Mouse (Mus musculus) embryonic facial prominence, embryonic 15.5 days (tissue): Measurements from ENCODE around the gene Pik3r5. TPM values are rescaled to one million over a fixed set of nuclear protein-coding genes. Genes with fewer than 3 reads are reported as not detected.

Source experiments
- ATAC-seq: fragments of 200-750 bp; cut with Nextera tagmentation; 2 replicates; pipeline ENCODE4 v1.8.0; 2017; ENCODE audit warnings: low read depth, moderate TSS enrichment; ENCODE audit not compliant: insufficient number of reproducible peaks, low FRiP score, low TSS enrichment
- H3K27ac ChIP-seq: fragments of 300-500 bp; sonication (generic); replicated peaks from 2 replicates; pipeline ENCODE4 v1.5.1; 2015; ENCODE audit warnings: mild to moderate bottlenecking, inconsistent platforms
- H3K27me3 ChIP-seq: fragments of 300-500 bp; sonication (generic); 2 replicates; pipeline ENCODE4 v1.6.1; 2015; ENCODE audit warnings: inconsistent platforms
- H3K36me3 ChIP-seq: fragments of 300-500 bp; sonication (generic); 2 replicates; pipeline ENCODE4 v1.6.1; 2015; ENCODE audit warnings: mild to moderate bottlenecking, inconsistent platforms
- H3K4me1 ChIP-seq: fragments of 300-500 bp; sonication (generic); 2 replicates; pipeline ENCODE4 v1.6.1; 2015; ENCODE audit warnings: inconsistent platforms
- H3K4me2 ChIP-seq: fragments of 300-500 bp; sonication (generic); replicated peaks from 2 replicates; pipeline ENCODE4 v1.6.1; 2015; ENCODE audit warnings: mild to moderate bottlenecking, inconsistent platforms
- H3K4me3 ChIP-seq: fragments of 300-500 bp; sonication (generic); replicated peaks from 2 replicates; pipeline ENCODE4 v1.5.1; 2015; ENCODE audit warnings: mild to moderate bottlenecking, inconsistent platforms
- H3K9ac ChIP-seq: fragments of 300-500 bp; sonication (generic); 2 replicates; pipeline ENCODE4 v1.6.1; 2015; ENCODE audit warnings: inconsistent platforms
- H3K9me3 ChIP-seq: fragments of 300-500 bp; sonication (generic); replicated peaks from 2 replicates; pipeline ENCODE4 v1.6.1; 2016; ENCODE audit warnings: inconsistent platforms
- WGBS: fragments of 180-500 bp; shearing (Covaris S2); methylation state at CpG from one replicate; pipeline ENCODE4 v1.1.7; 2015; 5-methylcytosine and 5-hydroxymethylcytosine counted together
- polyA plus RNA-seq: library from polyadenylated mRNA; unstranded; fragments of >200 nt; fragmentation: Nextera tagmentation; extraction: Ambion mirVana; gene quantifications from 2 replicates; pipeline ENCODE4 v1.2.1, GENCODE M21; 2015

Pik3r5 gene
- polyA plus RNA-seq, 1 experiment from 2014 or later = 1.0 TPM

GRCm38 (mm10) chr11:68532773-68533172 is 100.9 kb downstream of the Pik3r5 start:
- Histone ChIP-seq H3K27me3 (no peaks in the 10 kb centered on the region), H3K4me3 (no peak overlapping the region), H3K36me3 (no peaks in the 10 kb centered on the region), H3K4me2 (no peak overlapping the region), H3K27ac (no peak overlapping the region), H3K9me3 (no peaks in the 10 kb centered on the region), H3K9ac (no peak overlapping the region), H3K4me1 (no peaks in the 10 kb centered on the region; the same call in 1 of the 2 replicates)
- 78% methylated on average over 5 of the region's 5 CpGs for WGBS
- ATAC-seq = no peak

DNA sequence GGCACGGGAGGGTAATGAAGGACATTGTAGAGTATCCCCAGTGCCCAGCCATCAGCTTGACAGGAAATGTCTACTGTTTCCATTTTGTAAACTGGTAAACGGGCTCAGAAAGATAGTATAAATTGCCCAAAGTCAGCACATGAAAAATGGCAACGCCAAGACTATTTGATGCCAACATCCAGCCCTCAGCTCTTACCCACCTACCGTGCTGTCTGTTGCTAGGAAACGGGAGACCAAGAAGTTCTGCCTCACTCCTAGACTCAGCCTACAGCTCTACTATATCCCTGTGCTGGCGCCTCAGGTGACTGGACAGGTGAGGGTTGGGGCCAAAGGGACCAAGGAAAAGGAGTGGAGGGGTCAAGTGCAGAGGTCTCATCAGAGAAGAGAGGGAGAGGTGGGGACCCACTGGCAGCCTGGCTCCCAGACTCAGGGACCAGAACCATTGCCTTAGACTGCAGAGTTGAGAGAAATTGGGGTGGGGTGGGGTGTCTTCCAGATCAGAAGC is 102.1 kb downstream of the Pik3r5 start:
- no peak overlapping the region for H3K4me3 ChIP-seq
- no peaks in the 10 kb centered on the region for H3K27me3 ChIP-seq
- no peaks in the 10 kb centered on the region; the same call in 1 of the 2 replicates for H3K4me1 ChIP-seq
- no peak for ATAC-seq
- H3K36me3 ChIP-seq = no peaks in the 10 kb centered on the region
- no peak overlapping the region for H3K4me2 ChIP-seq
- no peak overlapping the region for H3K27ac ChIP-seq
- H3K9ac ChIP-seq = no peak overlapping the region
- WGBS = 86% methylated on average over 6 of the region's 6 CpGs
- no peaks in the 10 kb centered on the region for H3K9me3 ChIP-seq

- Histone ChIP-seq H3K4me2 (no peak overlapping the region), H3K9me3 (no peaks in the 10 kb centered on the region), H3K27me3 (no peaks in the 10 kb centered on the region), H3K4me3 (no peak overlapping the region), H3K4me1 (no peaks in the 10 kb centered on the region; the same call in 1 of the 2 replicates), H3K9ac (no peak overlapping the region), H3K27ac (no peak overlapping the region), H3K36me3 (no peaks in the 10 kb centered on the region)
- WGBS = 57% methylated on average over 4 of the region's 4 CpGs
- no peak for ATAC-seq
These were observed 104.1 kb downstream of the Pik3r5 start for GRCm38 (mm10) chr11:68536026-68536425.

DNA sequence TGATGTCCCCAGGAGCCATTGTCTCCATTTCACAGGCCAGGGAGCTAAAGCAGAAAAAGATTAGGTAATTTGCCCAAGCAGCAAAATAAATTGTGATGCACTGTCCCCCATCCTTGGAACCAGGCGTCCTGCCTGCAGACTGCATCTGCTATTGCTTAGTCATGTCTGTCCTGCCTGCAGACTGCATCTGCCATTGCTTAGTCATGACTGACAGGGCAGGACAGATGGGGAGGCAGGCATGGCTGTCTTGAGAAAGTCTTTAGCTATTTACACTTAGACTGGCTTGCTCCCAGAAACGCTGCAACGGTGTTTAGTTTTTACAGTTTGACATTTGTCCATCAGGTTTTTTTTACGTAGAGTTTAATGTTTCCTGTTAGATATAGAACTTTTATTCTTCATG is 104.5 kb downstream of the Pik3r5 start:
- H3K4me1 ChIP-seq = no peaks in the 10 kb centered on the region
- H3K36me3 ChIP-seq = no peaks in the 10 kb centered on the region
- no peak overlapping the region for H3K4me3 ChIP-seq
- no peak overlapping the region for H3K4me2 ChIP-seq
- WGBS = 22% methylated on average over 4 of the region's 4 CpGs
- no peaks in the 10 kb centered on the region for H3K27me3 ChIP-seq
- no peaks in the 10 kb centered on the region for H3K9me3 ChIP-seq
- no peak for ATAC-seq
- no peak overlapping the region for H3K9ac ChIP-seq
- no peak overlapping the region for H3K27ac ChIP-seq

- H3K36me3 ChIP-seq = no peaks in the 10 kb centered on the region
- no peak overlapping the region for H3K9ac ChIP-seq
- H3K4me1 ChIP-seq = peaks cover 2% of the 10 kb centered on the region; the same call in 1 of the 2 replicates
- ATAC-seq = no peak
- H3K4me2 ChIP-seq = no peak overlapping the region
- H3K27ac ChIP-seq = no peak overlapping the region
- H3K9me3 ChIP-seq = no peaks in the 10 kb centered on the region
- H3K27me3 ChIP-seq = no peaks in the 10 kb centered on the region
- 54% methylated on average over 5 of the region's 5 CpGs for WGBS
- no peak overlapping the region for H3K4me3 ChIP-seq
These were observed 107.7 kb downstream of the Pik3r5 start for GRCm38 (mm10) chr11:68539621-68540020.

- WGBS = 15% methylated on average over 8 of the region's 8 CpGs
- Histone ChIP-seq H3K27ac (no peak overlapping the region), H3K9me3 (no peaks in the 10 kb centered on the region), H3K4me2 (no peak overlapping the region), H3K9ac (no peak overlapping the region), H3K27me3 (no peaks in the 10 kb centered on the region), H3K4me1 (peaks cover 4% of the 10 kb centered on the region; the same call in 1 of the 2 replicates), H3K36me3 (no peaks in the 10 kb centered on the region), H3K4me3 (no peak overlapping the region)
- ATAC-seq = no peak
These were observed 112.6 kb downstream of the Pik3r5 start for GRCm38 (mm10) chr11:68544554-68544953.

GRCm38 (mm10) chr11:68545172-68545571 is 113.3 kb downstream of the Pik3r5 start:
- peaks cover 4% of the 10 kb centered on the region; the same call in 1 of the 2 replicates for H3K4me1 ChIP-seq
- no peak for ATAC-seq

DNA sequence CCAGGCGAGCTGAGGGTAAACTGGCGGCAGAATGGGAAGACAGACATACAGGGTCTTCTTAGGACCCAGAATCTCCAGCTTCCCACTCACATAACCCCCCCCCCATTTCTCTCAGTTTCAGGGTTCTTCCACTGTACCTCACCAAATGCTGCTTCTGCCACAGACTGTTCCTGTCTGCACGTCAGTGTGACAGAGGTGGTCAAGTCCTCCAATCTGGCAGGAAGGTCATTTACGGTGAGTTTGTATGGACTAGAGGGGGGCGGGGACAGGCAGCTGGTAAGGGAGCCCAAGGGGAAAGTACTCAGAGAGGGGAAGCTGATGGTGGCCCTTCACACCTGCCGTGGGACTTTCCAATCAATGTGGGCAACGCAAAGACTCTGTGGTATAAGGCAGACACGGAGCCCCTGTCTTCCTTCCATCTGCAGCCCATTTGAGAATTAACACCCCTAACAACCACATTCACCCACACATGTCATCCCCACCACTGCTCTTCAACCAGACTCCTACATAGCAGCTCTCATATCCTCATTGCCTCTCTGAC is 113.8 kb downstream of the Pik3r5 start:
- no peak overlapping the region for H3K4me2 ChIP-seq
- no peak overlapping the region for H3K9ac ChIP-seq
- WGBS = 68% methylated on average over 8 of the region's 8 CpGs
- H3K36me3 ChIP-seq = no peaks in the 10 kb centered on the region
- H3K27ac ChIP-seq = no peak overlapping the region
- ATAC-seq = no peak
- H3K9me3 ChIP-seq = no peaks in the 10 kb centered on the region
- peaks cover 4% of the 10 kb centered on the region; the same call in 1 of the 2 replicates for H3K4me1 ChIP-seq
- H3K27me3 ChIP-seq = no peaks in the 10 kb centered on the region
- no peak overlapping the region for H3K4me3 ChIP-seq

More at GRCm38 (mm10) chr11:68545172-68545571, 113.3 kb downstream of the Pik3r5 start:
- Histone ChIP-seq H3K36me3 (no peaks in the 10 kb centered on the region), H3K4me2 (no peak overlapping the region), H3K9ac (no peak overlapping the region), H3K4me3 (no peak overlapping the region), H3K27me3 (no peaks in the 10 kb centered on the region), H3K27ac (no peak overlapping the region), H3K9me3 (no peaks in the 10 kb centered on the region)
- WGBS = 39% methylated on average over 7 of the region's 7 CpGs

Other genes starting within 250 kb of the Pik3r5 start
- 12.5 and 15.8 TPM in 2 replicates for gene Ntn1, start 31.3 kb upstream of the Pik3r5 start, polyA plus RNA-seq
- 2.7 and 3.9 TPM in 2 replicates for gene Pik3r6, start 70.9 kb downstream of the Pik3r5 start, polyA plus RNA-seq
- gene Mfsd6l, start 124.1 kb downstream of the Pik3r5 start, polyA plus RNA-seq = 2.5 and 3.4 TPM in 2 replicates
- gene Ccdc42, start 154.9 kb downstream of the Pik3r5 start, polyA plus RNA-seq = 0.20 TPM in 1 of 2 replicates, not detected in the other